Mouse (Mus musculus) cortical plate, adult 2 months (tissue): ENCODE measurements around the gene Ftl1.

Experiments used
- CTCF ChIP-seq: fragments of 200-500 bp; IDR thresholded peaks from 2 replicates; pipeline ENCODE4 v1.5.1; 2011; ENCODE audit warnings: mild to moderate bottlenecking, control low read depth, low read length; ENCODE audit not compliant: insufficient read depth; ENCODE audit errors: extremely low read depth
- POLR2A ChIP-seq: fragments of 200-500 bp; IDR thresholded peaks from 2 replicates; pipeline ENCODE4 v1.6.1; 2011; ENCODE audit warnings: mild to moderate bottlenecking, low read length, control low read depth; ENCODE audit not compliant: insufficient read depth; ENCODE audit errors: extremely low read depth

- no peak for TF ChIP-seq CTCF
- no peak for TF ChIP-seq POLR2A
Measured at GRCm38 (mm10) chr7:45486158-45486557, 26.5 kb upstream of the Ftl1 start.
